Mouse (Mus musculus): Measurements from ENCODE around the gene Ece1. TPM values are rescaled to one million over a fixed set of nuclear protein-coding genes. Genes with fewer than 3 reads are reported as not detected.
"Not testable (repeated sequence)": the region's sequence is repeated elsewhere in the genome, so short reads cannot be mapped to it uniquely, and the experiment has no call there.

Gene Ece1
- total RNA-seq, 1 experiment = 99.2 TPM

- Histone ChIP-seq H3K4me3 (ENCODE audit: insufficient read depth in 1 of 2, low read depth in 1 of 2, low read length in 2 of 2, poor library complexity in 1 of 2, severe bottlenecking in 1 of 2) (no peak overlapping the region), H3K36me3 (ENCODE audit: control insufficient read depth, insufficient read depth, low read length, poor library complexity, severe bottlenecking) (no peaks in the 10 kb centered on the region), H3K4me1 (ENCODE audit: control insufficient read depth in 2 of 2, insufficient read depth in 2 of 2, low read length in 2 of 2, poor library complexity in 1 of 2) (peaks cover 0 to 8% of the 10 kb centered on the region in 2 experiments; a peak in 2 of 4 replicates), H3K9me3 (ENCODE audit: control insufficient read depth, insufficient read depth, low read depth, low read length) (no peaks in the 10 kb centered on the region), H3K9ac (ENCODE audit: insufficient read depth, low read depth, low read length, poor library complexity, severe bottlenecking) (no peak overlapping the region), H3K27ac (ENCODE audit: insufficient read depth, low read depth, low read length, poor library complexity, severe bottlenecking) (no peak overlapping the region)
- DNase-seq (ENCODE audit: low read depth, low spot score) = no peak
- in situ Hi-C loops (cut with MboI; ENCODE audit: low sequenced_read_pairs in 2 of 2, unreplicated experiment in 2 of 2) = loop anchor here in 1 of 2 experiments (10.0 kb wide), 1 partner anchor 105 kb away; no protein-coding TSS in a partner anchor
- TF ChIP-seq ZC3H11A (IDR thresholded peaks at IDR 0.05; ENCODE audit: borderline replicate concordance, low read depth, low read length) = no peak
- no peak for TF ChIP-seq CHD2 (IDR thresholded peaks at IDR 0.05; ENCODE audit: low read depth, low read length)
- TF ChIP-seq HCFC1 (IDR thresholded peaks at IDR 0.05; ENCODE audit: borderline replicate concordance, insufficient read depth, low read length) = no peak
- TF ChIP-seq MAFK (IDR thresholded peaks at IDR 0.05; ENCODE audit: insufficient read depth, low read depth, low read length) = no peak
- TF ChIP-seq ZNF384 (IDR thresholded peaks at IDR 0.05; ENCODE audit: low read depth, low read length) = no peak
Observed at GRCm38 (mm10) chr4:137839452-137839851, 22.6 kb upstream of the Ece1 start.

- H3K9ac ChIP-seq (ENCODE audit: insufficient read depth, low read depth, low read length, poor library complexity, severe bottlenecking) = no peak overlapping the region
- no peak for DNase-seq (ENCODE audit: low read depth, low spot score)
- H3K36me3 ChIP-seq (ENCODE audit: control insufficient read depth, insufficient read depth, low read length, poor library complexity, severe bottlenecking) = no peaks in the 10 kb centered on the region
- H3K27ac ChIP-seq (ENCODE audit: insufficient read depth, low read depth, low read length, poor library complexity, severe bottlenecking) = no peak overlapping the region
- no peaks in the 10 kb centered on the region for H3K9me3 ChIP-seq (ENCODE audit: control insufficient read depth, insufficient read depth, low read depth, low read length)
- H3K4me1 ChIP-seq (ENCODE audit: control insufficient read depth in 2 of 2, insufficient read depth in 2 of 2, low read length in 2 of 2, poor library complexity in 1 of 2) = no peaks in the 10 kb centered on the region
- TF ChIP-seq MAFK (IDR thresholded peaks at IDR 0.05; ENCODE audit: insufficient read depth, low read depth, low read length) = no peak
- peak; percentile 95 for TF ChIP-seq ZC3H11A (IDR thresholded peaks at IDR 0.05; ENCODE audit: borderline replicate concordance, low read depth, low read length)
- TF ChIP-seq CHD2 (IDR thresholded peaks at IDR 0.05; ENCODE audit: low read depth, low read length) = no peak
- TF ChIP-seq ZNF384 (IDR thresholded peaks at IDR 0.05; ENCODE audit: low read depth, low read length) = 0 out of 2 replicates have a peak, but pooled peaks have one; percentile 27
- no peak for TF ChIP-seq HCFC1 (IDR thresholded peaks at IDR 0.05; ENCODE audit: borderline replicate concordance, insufficient read depth, low read length)
- H3K4me3 ChIP-seq (ENCODE audit: insufficient read depth in 1 of 2, low read depth in 1 of 2, low read length in 2 of 2, poor library complexity in 1 of 2, severe bottlenecking in 1 of 2) = no peak overlapping the region
- in situ Hi-C loops (cut with MboI; ENCODE audit: low sequenced_read_pairs in 2 of 2, unreplicated experiment in 2 of 2) = no loop called here
Observed at GRCm38 (mm10) chr4:137844656-137845055, 17.4 kb upstream of the Ece1 start.

GRCm38 (mm10) chr4:137847651-137848050 lies 14.4 kb upstream of the Ece1 start:
- DNase-seq (ENCODE audit: low read depth, low spot score); H3K4me1 ChIP-seq (ENCODE audit: control insufficient read depth in 2 of 2, insufficient read depth in 2 of 2, low read length in 2 of 2, poor library complexity in 1 of 2); H3K9ac ChIP-seq (ENCODE audit: insufficient read depth, low read depth, low read length, poor library complexity, severe bottlenecking); H3K36me3 ChIP-seq (ENCODE audit: control insufficient read depth, insufficient read depth, low read length, poor library complexity, severe bottlenecking); H3K4me3 ChIP-seq (ENCODE audit: insufficient read depth in 1 of 2, low read depth in 1 of 2, low read length in 2 of 2, poor library complexity in 1 of 2, severe bottlenecking in 1 of 2); in situ Hi-C loops (cut with MboI; ENCODE audit: low sequenced_read_pairs in 2 of 2, unreplicated experiment in 2 of 2); H3K9me3 ChIP-seq (ENCODE audit: control insufficient read depth, insufficient read depth, low read depth, low read length); H3K27ac ChIP-seq (ENCODE audit: insufficient read depth, low read depth, low read length, poor library complexity, severe bottlenecking): not testable (repeated sequence)

- no peak for DNase-seq (ENCODE audit: low read depth, low spot score)
- no peaks in the 10 kb centered on the region for H3K9me3 ChIP-seq (ENCODE audit: control insufficient read depth, insufficient read depth, low read depth, low read length)
- no peak overlapping the region for H3K9ac ChIP-seq (ENCODE audit: insufficient read depth, low read depth, low read length, poor library complexity, severe bottlenecking)
- no peaks in the 10 kb centered on the region for H3K36me3 ChIP-seq (ENCODE audit: control insufficient read depth, insufficient read depth, low read length, poor library complexity, severe bottlenecking)
- in situ Hi-C loops (cut with MboI; ENCODE audit: low sequenced_read_pairs in 2 of 2, unreplicated experiment in 2 of 2) = loop anchor here in 1 of 2 experiments (10.0 kb wide), 1 partner anchor 105 kb away; no protein-coding TSS in a partner anchor
- TF ChIP-seq MAFK (IDR thresholded peaks at IDR 0.05; ENCODE audit: insufficient read depth, low read depth, low read length) (no peak), ZC3H11A (IDR thresholded peaks at IDR 0.05; ENCODE audit: borderline replicate concordance, low read depth, low read length) (no peak), CHD2 (IDR thresholded peaks at IDR 0.05; ENCODE audit: low read depth, low read length) (no peak), ZNF384 (IDR thresholded peaks at IDR 0.05; ENCODE audit: low read depth, low read length) (no peak), HCFC1 (IDR thresholded peaks at IDR 0.05; ENCODE audit: borderline replicate concordance, insufficient read depth, low read length) (no peak)
- H3K27ac ChIP-seq (ENCODE audit: insufficient read depth, low read depth, low read length, poor library complexity, severe bottlenecking) = no peak overlapping the region
- no peak overlapping the region for H3K4me3 ChIP-seq (ENCODE audit: insufficient read depth in 1 of 2, low read depth in 1 of 2, low read length in 2 of 2, poor library complexity in 1 of 2, severe bottlenecking in 1 of 2)
- H3K4me1 ChIP-seq (ENCODE audit: control insufficient read depth in 2 of 2, insufficient read depth in 2 of 2, low read length in 2 of 2, poor library complexity in 1 of 2) = no peaks in the 10 kb centered on the region
Observed at GRCm38 (mm10) chr4:137850161-137850560, 11.9 kb upstream of the Ece1 start.

- Histone ChIP-seq H3K36me3 (ENCODE audit: control insufficient read depth, insufficient read depth, low read length, poor library complexity, severe bottlenecking) (no peaks in the 10 kb centered on the region), H3K27ac (ENCODE audit: insufficient read depth, low read depth, low read length, poor library complexity, severe bottlenecking) (no peak overlapping the region), H3K4me3 (ENCODE audit: insufficient read depth in 1 of 2, low read depth in 1 of 2, low read length in 2 of 2, poor library complexity in 1 of 2, severe bottlenecking in 1 of 2) (no peak overlapping the region), H3K9ac (ENCODE audit: insufficient read depth, low read depth, low read length, poor library complexity, severe bottlenecking) (no peak overlapping the region), H3K4me1 (ENCODE audit: control insufficient read depth in 2 of 2, insufficient read depth in 2 of 2, low read length in 2 of 2, poor library complexity in 1 of 2) (no peaks in the 10 kb centered on the region), H3K9me3 (ENCODE audit: control insufficient read depth, insufficient read depth, low read depth, low read length) (no peaks in the 10 kb centered on the region)
- TF ChIP-seq ZNF384 (IDR thresholded peaks at IDR 0.05; ENCODE audit: low read depth, low read length) (no peak), CHD2 (IDR thresholded peaks at IDR 0.05; ENCODE audit: low read depth, low read length) (no peak), MAFK (IDR thresholded peaks at IDR 0.05; ENCODE audit: insufficient read depth, low read depth, low read length) (no peak), ZC3H11A (IDR thresholded peaks at IDR 0.05; ENCODE audit: borderline replicate concordance, low read depth, low read length) (no peak), HCFC1 (IDR thresholded peaks at IDR 0.05; ENCODE audit: borderline replicate concordance, insufficient read depth, low read length) (no peak)
- in situ Hi-C loops (cut with MboI; ENCODE audit: low sequenced_read_pairs in 2 of 2, unreplicated experiment in 2 of 2) = loop anchor here in 1 of 2 experiments (10.0 kb wide), 1 partner anchor 103 kb away; no protein-coding TSS in a partner anchor
- DNase-seq (ENCODE audit: low read depth, low spot score) = no peak
Observed at GRCm38 (mm10) chr4:137851484-137851883, 10.6 kb upstream of the Ece1 start.
